Mouse (Mus musculus): ENCODE measurements around the gene Aldh6a1. TPM values are rescaled to one million over a fixed set of nuclear protein-coding genes. Genes with fewer than 3 reads are reported as not detected.
A peak's percentile ranks its signal among the peaks of the same experiment; 100 is the strongest.

The Aldh6a1 gene
- polyA plus RNA-seq, 1 experiment from 2014 or later = 40.5 TPM

DNA sequence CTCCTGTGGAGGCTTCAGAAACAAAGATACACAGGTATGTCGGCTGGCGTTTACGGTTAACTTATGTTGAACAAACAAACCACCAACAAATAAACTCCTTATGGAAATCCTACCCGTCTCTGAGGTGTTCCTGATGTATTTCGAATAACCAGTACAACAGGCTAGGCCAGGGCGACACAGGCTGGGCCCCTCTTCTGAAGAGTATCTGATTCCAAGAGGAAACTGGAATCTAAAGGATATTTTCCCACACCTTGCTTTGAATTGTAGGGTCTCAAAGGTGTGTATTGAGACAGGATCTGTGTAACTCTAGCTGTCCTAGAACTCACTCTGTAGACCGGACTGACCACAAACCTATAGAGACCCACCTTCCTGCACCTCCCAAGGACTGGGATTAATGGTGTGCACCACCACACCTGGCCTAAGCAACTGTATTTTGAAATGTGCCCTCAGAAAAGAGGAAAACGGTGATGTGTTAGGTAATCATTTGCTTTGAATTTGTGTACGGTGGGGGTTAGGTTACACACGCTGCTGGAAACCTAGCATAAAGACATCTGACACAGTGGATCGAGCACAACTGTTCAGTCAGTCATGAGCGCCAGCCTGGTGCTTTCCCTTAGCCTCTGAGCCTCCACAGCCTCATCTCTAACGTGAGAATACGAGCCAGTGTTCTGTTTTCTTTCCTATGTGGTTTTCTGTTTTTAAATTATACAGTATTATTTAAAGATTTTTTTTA, 53.7 kb downstream of the Aldh6a1 start:
- H3K4me1 ChIP-seq = no peaks in the 10 kb centered on the region; the same call in 1 of the 2 replicates
- no peak for ATAC-seq (ENCODE audit: borderline replicate concordance, extremely low read depth, low FRiP score, low TSS enrichment)
- no peak overlapping the region for H3K4me2 ChIP-seq
- H3K27me3 ChIP-seq = no peaks in the 10 kb centered on the region
- WGBS = 80% methylated on average over 14 of the region's 14 CpGs
- H3K27ac ChIP-seq = no peak overlapping the region
- no peaks in the 10 kb centered on the region for H3K36me3 ChIP-seq
- no peaks in the 10 kb centered on the region for H3K9me3 ChIP-seq
- no peak overlapping the region for H3K4me3 ChIP-seq
- H3K9ac ChIP-seq = no peak overlapping the region

DNA sequence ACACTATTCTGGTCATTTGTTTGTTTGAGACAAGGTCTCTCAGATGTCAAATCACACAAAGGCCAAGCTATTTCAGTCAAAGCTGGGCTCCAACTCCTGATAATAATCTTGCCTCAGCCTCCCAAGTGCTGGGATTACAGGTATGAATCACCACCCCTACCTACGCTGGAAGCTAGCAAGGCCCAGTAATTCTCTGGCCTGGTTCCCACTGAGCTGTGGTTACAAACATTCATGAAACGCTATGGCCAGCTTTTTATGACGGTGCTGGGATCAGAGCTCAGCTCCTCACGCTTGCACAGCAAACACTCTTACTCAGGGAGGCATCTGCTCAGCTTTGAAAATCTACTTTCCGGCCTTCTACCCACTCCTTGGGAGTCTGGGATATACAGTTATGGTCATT, 57.0 kb downstream of the Aldh6a1 start:
- Histone ChIP-seq H3K4me3 (no peak overlapping the region), H3K9me3 (no peaks in the 10 kb centered on the region), H3K4me1 (no peaks in the 10 kb centered on the region), H3K27ac (no peak overlapping the region), H3K36me3 (no peaks in the 10 kb centered on the region), H3K27me3 (no peaks in the 10 kb centered on the region), H3K9ac (no peak overlapping the region), H3K4me2 (no peak overlapping the region)
- ATAC-seq (ENCODE audit: borderline replicate concordance, extremely low read depth, low FRiP score, low TSS enrichment) = no peak
- WGBS = 84% methylated on average over 5 of the region's 5 CpGs

DNA sequence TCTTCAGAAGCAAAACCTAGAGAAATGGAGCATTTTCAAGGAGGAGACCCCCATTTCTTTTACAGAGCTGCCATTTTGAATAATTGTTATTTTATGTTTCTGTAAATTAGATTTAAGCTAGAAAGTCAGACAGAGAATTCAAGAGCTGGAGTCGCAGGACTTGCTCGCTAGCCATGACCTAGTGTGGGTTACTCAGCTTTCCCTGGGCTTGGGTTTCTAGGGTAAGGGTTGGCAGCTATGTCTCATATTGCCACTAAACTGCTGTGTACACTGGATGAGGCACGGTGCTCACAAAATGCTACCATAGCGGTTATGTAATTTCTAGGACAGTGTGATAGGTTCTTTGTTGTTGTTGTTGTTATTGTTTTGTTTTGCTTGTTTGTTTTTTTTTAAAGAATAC, 58.1 kb downstream of the Aldh6a1 start:
- Histone ChIP-seq H3K9me3 (no peaks in the 10 kb centered on the region), H3K4me2 (no peak overlapping the region), H3K9ac (no peak overlapping the region), H3K4me3 (no peak overlapping the region), H3K4me1 (no peaks in the 10 kb centered on the region), H3K36me3 (no peaks in the 10 kb centered on the region), H3K27ac (no peak overlapping the region), H3K27me3 (no peaks in the 10 kb centered on the region)
- no peak for ATAC-seq (ENCODE audit: borderline replicate concordance, extremely low read depth, low FRiP score, low TSS enrichment)
- whole genome bisulfite sequencing = 97% methylated on average over 4 of the region's 4 CpGs

DNA sequence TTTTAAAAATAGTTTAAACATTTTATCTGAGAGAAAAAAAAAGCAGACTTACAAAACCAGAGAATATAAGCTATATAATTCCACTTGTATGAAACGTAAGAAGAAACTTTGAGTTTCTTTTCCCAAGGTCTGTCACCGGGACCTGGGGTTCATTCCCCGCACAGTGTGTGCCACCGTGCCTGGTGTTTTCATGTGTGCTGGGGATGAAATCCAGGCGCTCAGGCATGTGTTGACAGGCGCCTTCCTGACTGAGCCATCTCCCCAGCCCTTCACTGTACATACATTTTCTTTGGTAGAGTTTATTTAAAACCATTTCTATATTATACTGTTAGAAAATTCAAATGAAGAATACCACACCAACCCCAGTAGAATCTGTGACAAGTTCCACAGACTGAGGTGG, 60.5 kb downstream of the Aldh6a1 start:
- ATAC-seq (ENCODE audit: borderline replicate concordance, extremely low read depth, low FRiP score, low TSS enrichment) = no peak
- 76% methylated on average over 6 of the region's 6 CpGs for WGBS
- no peak overlapping the region for H3K4me2 ChIP-seq
- no peaks in the 10 kb centered on the region for H3K27me3 ChIP-seq
- H3K9ac ChIP-seq = no peak overlapping the region
- H3K4me3 ChIP-seq = no peak overlapping the region
- H3K27ac ChIP-seq = no peak overlapping the region
- H3K4me1 ChIP-seq = peaks cover 5% of the 10 kb centered on the region
- H3K9me3 ChIP-seq = no peaks in the 10 kb centered on the region
- H3K36me3 ChIP-seq = no peaks in the 10 kb centered on the region

DNA sequence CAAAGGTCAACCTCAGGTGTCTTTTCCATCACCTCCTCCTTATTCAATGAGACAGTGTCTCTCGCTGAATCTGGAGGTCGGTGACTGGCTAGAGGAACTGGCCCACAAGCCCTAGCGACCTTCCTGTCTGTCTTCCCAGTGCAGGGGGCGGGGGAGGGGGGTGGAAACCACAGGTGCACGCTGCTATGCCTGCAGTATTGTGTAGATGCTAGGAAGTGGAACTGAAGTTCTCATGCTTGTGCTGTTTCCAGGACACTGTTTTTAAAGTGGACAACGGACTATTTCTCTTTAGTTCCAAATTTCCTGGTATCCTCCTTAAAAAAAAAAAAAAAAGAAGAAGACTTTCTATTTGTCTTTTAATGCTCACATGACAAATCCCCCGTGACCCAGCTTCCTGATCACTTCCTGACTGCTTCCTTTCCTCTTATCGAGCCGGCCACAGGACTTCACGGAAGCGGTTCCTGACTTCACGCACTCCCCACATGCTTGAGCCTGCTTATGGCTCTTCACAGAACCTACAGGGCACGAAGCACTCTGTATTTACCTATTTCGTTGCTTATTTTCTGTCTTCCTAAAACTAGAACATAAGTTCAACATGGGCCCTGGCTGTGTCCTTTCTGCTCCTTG, 61.9 kb downstream of the Aldh6a1 start:
- WGBS = 63% methylated on average over 14 of the region's 14 CpGs
- Histone ChIP-seq H3K27me3 (no peaks in the 10 kb centered on the region), H3K4me2 (no peak overlapping the region), H3K9ac (no peak overlapping the region), H3K4me1 (peaks cover 11% of the 10 kb centered on the region), H3K4me3 (no peak overlapping the region), H3K36me3 (no peaks in the 10 kb centered on the region), H3K27ac (no peak overlapping the region), H3K9me3 (no peaks in the 10 kb centered on the region)
- ATAC-seq (ENCODE audit: borderline replicate concordance, extremely low read depth, low FRiP score, low TSS enrichment) = no peak

DNA sequence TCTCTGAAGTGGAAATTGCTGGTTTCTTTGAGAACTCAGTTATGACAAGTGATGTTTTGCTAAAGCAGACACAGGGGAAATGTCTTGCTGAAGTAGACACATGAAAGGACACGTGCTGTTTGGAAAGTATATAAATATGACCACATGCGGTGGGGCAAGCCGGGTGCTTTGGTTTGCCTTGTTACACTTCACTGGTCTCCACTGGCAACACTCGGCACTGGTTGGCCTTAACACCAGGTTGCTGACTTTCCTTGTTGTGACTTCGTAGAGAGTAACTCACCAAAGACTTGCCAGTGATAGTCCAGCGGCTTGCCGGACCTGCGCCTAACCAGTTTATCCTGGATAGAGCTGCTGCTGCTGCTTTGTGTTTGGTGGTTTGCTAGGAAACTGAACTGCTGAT, 62.7 kb downstream of the Aldh6a1 start:
- Histone ChIP-seq H3K9ac (no peak overlapping the region), H3K36me3 (no peaks in the 10 kb centered on the region), H3K27me3 (no peaks in the 10 kb centered on the region), H3K4me1 (peaks cover 11% of the 10 kb centered on the region), H3K4me2 (no peak overlapping the region), H3K27ac (no peak overlapping the region), H3K4me3 (no peak overlapping the region), H3K9me3 (no peaks in the 10 kb centered on the region)
- no peak for ATAC-seq (ENCODE audit: borderline replicate concordance, extremely low read depth, low FRiP score, low TSS enrichment)
- 82% methylated on average over 8 of the region's 8 CpGs for WGBS

DNA sequence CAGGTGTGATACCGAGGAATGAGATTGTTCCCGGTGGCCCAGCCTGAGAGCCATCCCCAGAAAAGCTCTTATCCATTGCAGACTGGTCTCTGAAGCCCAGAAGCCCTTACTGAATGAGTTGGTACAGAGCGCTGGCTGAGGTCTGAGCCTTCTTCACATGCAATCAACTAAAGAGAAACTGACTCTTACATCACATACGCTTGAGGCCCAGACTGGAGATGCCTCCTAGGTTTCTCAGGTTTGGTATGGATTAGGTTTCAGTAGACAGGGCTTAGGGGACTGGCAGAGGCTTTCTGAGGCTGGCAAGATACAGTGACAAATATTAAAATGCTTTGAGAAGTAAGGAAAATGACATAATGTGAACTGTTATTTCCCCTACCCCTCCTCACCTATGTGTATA, 65.4 kb downstream of the Aldh6a1 start:
- Histone ChIP-seq H3K36me3 (no peaks in the 10 kb centered on the region), H3K9ac (no peak overlapping the region), H3K27ac (peak overlapping the region; percentile 81), H3K4me3 (no peak overlapping the region), H3K4me1 (peaks cover 11% of the 10 kb centered on the region), H3K27me3 (no peaks in the 10 kb centered on the region), H3K4me2 (no peak overlapping the region), H3K9me3 (no peaks in the 10 kb centered on the region)
- 82% methylated on average over 4 of the region's 4 CpGs for WGBS
- ATAC-seq (ENCODE audit: borderline replicate concordance, extremely low read depth, low FRiP score, low TSS enrichment) = no peak

DNA sequence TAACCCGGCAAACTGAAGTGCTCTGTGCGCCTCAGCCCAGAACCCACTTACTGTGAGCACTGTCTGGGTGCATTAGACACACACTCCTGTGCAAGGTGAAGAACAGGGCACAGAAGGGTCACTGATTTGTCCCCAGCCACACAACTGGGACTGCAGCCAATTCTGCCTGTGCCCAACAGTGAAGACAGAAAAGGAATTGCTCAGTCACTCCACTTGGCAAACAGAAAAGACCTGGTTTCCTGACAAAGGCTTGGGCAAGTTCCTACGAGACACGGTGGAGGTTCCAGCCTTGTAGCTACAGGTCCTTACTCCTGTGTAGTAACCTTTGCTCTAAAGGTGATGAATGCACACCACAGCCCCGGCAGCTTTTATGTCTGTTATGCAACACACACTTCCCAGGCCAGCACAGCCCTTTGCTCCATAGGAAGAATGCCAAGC, 66.1 kb downstream of the Aldh6a1 start:
- no peak overlapping the region for H3K9ac ChIP-seq
- H3K27ac ChIP-seq = peak overlapping the region; percentile 81
- no peak overlapping the region for H3K4me2 ChIP-seq
- peak; percentile 76 for ATAC-seq (ENCODE audit: borderline replicate concordance, extremely low read depth, low FRiP score, low TSS enrichment)
- H3K4me3 ChIP-seq = no peak overlapping the region
- no peaks in the 10 kb centered on the region for H3K36me3 ChIP-seq
- H3K9me3 ChIP-seq = no peaks in the 10 kb centered on the region
- WGBS = 44% methylated on average over 5 of the region's 5 CpGs
- peaks cover 11% of the 10 kb centered on the region for H3K4me1 ChIP-seq
- H3K27me3 ChIP-seq = no peaks in the 10 kb centered on the region

DNA sequence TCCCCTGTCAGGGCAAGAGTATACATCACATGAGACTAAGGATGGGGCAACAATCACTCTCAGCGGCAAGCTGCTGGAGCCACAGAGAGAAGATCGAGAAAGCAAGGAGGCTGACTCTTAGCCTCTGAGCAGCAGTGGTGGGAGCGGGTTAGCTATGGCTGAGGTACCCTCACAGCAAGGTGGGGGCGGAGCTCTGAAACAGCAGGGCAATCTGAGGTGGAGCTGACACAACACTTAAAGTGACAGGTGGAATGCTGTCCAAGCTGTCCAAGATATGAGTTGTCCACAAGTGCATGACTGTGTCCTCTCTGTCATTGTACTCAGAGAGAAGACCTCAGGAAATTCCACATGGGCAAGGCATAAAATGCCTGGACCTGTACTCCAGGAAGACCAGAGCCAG, 68.4 kb downstream of the Aldh6a1 start:
- no peak overlapping the region for H3K27ac ChIP-seq
- no peak overlapping the region for H3K4me2 ChIP-seq
- no peak overlapping the region for H3K9ac ChIP-seq
- no peaks in the 10 kb centered on the region for H3K9me3 ChIP-seq
- no peaks in the 10 kb centered on the region for H3K27me3 ChIP-seq
- H3K4me3 ChIP-seq = no peak overlapping the region
- 76% methylated on average over 4 of the region's 4 CpGs for WGBS
- ATAC-seq (ENCODE audit: borderline replicate concordance, extremely low read depth, low FRiP score, low TSS enrichment) = no peak
- H3K4me1 ChIP-seq = peaks cover 11% of the 10 kb centered on the region
- H3K36me3 ChIP-seq = no peaks in the 10 kb centered on the region

Other genes starting within 250 kb of the Aldh6a1 start
- 11.7 and 12.5 TPM in 2 replicates for gene Elmsan1, start 232.1 kb downstream of the Aldh6a1 start, polyA plus RNA-seq (2015; fragmentation: Nextera tagmentation; extraction: Ambion mirVana)
- 21.8 and 25.9 TPM in 2 replicates for gene Ptgr2, start 165.8 kb downstream of the Aldh6a1 start, polyA plus RNA-seq (2015; fragmentation: Nextera tagmentation; extraction: Ambion mirVana)
- gene Zfp410, start 134.2 kb downstream of the Aldh6a1 start, polyA plus RNA-seq (2015; fragmentation: Nextera tagmentation; extraction: Ambion mirVana) = 81.4 and 86.9 TPM in 2 replicates
- gene Coq6, start 89.3 kb downstream of the Aldh6a1 start, polyA plus RNA-seq (2015; fragmentation: Nextera tagmentation; extraction: Ambion mirVana) = 49.4 and 50.0 TPM in 2 replicates
- 3.8 TPM in 2 replicates for gene Fam161b, start 89.2 kb downstream of the Aldh6a1 start, polyA plus RNA-seq (2015; fragmentation: Nextera tagmentation; extraction: Ambion mirVana)
- gene Entpd5, start 42.0 kb downstream of the Aldh6a1 start, polyA plus RNA-seq (2015; fragmentation: Nextera tagmentation; extraction: Ambion mirVana) = 18.3 and 19.0 TPM in 2 replicates
- 1.6 and 2.4 TPM in 2 replicates for gene Bbof1, start 41.9 kb downstream of the Aldh6a1 start, polyA plus RNA-seq (2015; fragmentation: Nextera tagmentation; extraction: Ambion mirVana)
- 24.2 and 24.6 TPM in 2 replicates for gene Rnf113a2, start 33.8 kb downstream of the Aldh6a1 start, polyA plus RNA-seq (2015; fragmentation: Nextera tagmentation; extraction: Ambion mirVana)
- 21.6 and 22.2 TPM in 2 replicates for gene Lin52, start 418 bp upstream of the Aldh6a1 start, polyA plus RNA-seq (2015; fragmentation: Nextera tagmentation; extraction: Ambion mirVana)
- gene Vsx2, start 118.8 kb upstream of the Aldh6a1 start, polyA plus RNA-seq (2015; fragmentation: Nextera tagmentation; extraction: Ambion mirVana) = not detected in 2 replicates
- 11.9 and 14.5 TPM in 2 replicates for gene Abcd4, start 166.4 kb upstream of the Aldh6a1 start, polyA plus RNA-seq (2015; fragmentation: Nextera tagmentation; extraction: Ambion mirVana)
- gene Vrtn, start 190.0 kb upstream of the Aldh6a1 start, polyA plus RNA-seq (2015; fragmentation: Nextera tagmentation; extraction: Ambion mirVana) = 0.06 TPM in 1 of 2 replicates, not detected in the other
- 0.09 TPM in 1 of 2 replicates, not detected in the other for gene Syndig1l, start 247.8 kb upstream of the Aldh6a1 start, polyA plus RNA-seq (2015; fragmentation: Nextera tagmentation; extraction: Ambion mirVana)

All from lung, embryonic 15.5 days (tissue).